Mouse (Mus musculus) liver, embryonic 11.5 days (tissue): ENCODE measurements around the gene Kpna6. TPM values are rescaled to one million over a fixed set of nuclear protein-coding genes. Genes with fewer than 3 reads are reported as not detected.

ENCODE experiments used
- ATAC-seq: fragments of 200-750 bp; cut with Nextera tagmentation; replicated peaks from 2 replicates; pipeline ENCODE4 v1.8.0; 2017; ENCODE audit warnings: moderate number of reproducible peaks, mild to moderate bottlenecking, moderate TSS enrichment, moderate library complexity; ENCODE audit not compliant: low FRiP score
- DNase-seq: peaks from one replicate; pipeline ENCODE4 v3.0.0-alpha.2; 2017; ENCODE audit warnings: low spot score
- H3K27ac ChIP-seq: fragments of 300-500 bp; sonication (generic); 2 replicates; pipeline ENCODE4 v1.5.1; 2014; ENCODE audit warnings: mild to moderate bottlenecking, low read depth, low read length, control low read depth
- H3K27me3 ChIP-seq: fragments of 300-500 bp; sonication (generic); replicated peaks from 2 replicates; pipeline ENCODE4 v1.6.1; 2014; ENCODE audit warnings: low read length, mixed read lengths; ENCODE audit not compliant: control insufficient read depth, insufficient read depth
- H3K36me3 ChIP-seq: fragments of 300-500 bp; sonication (generic); 2 replicates; pipeline ENCODE4 v1.6.1; 2014; ENCODE audit warnings: mild to moderate bottlenecking, low read length, moderate library complexity, mixed read lengths; ENCODE audit not compliant: control insufficient read depth, insufficient read depth
- H3K4me1 ChIP-seq: fragments of 300-500 bp; sonication (generic); replicated peaks from 2 replicates; pipeline ENCODE4 v1.6.1; 2014; ENCODE audit warnings: low read length, mixed read lengths; ENCODE audit not compliant: control insufficient read depth, insufficient read depth
- H3K4me2 ChIP-seq: fragments of 300-500 bp; sonication (generic); 2 replicates; pipeline ENCODE4 v1.6.1; 2014; ENCODE audit warnings: mild to moderate bottlenecking, control low read depth, moderate library complexity
- H3K4me3 ChIP-seq: fragments of 300-500 bp; sonication (generic); 2 replicates; pipeline ENCODE4 v1.5.1; 2014; ENCODE audit warnings: low read depth, low read length, control low read depth
- H3K9ac ChIP-seq: fragments of 300-500 bp; sonication (generic); 2 replicates; pipeline ENCODE4 v1.6.1; 2014; ENCODE audit warnings: low read depth, low read length, control low read depth
- H3K9me3 ChIP-seq: fragments of 300-500 bp; sonication (generic); 2 replicates; pipeline ENCODE4 v1.6.1; 2016; ENCODE audit warnings: low read length, inconsistent platforms, mixed read lengths; ENCODE audit not compliant: control insufficient read depth
- WGBS: fragments of 180-500 bp; shearing (Covaris S2); extraction: QIAGEN DNeasy Blood & Tissue Kit; methylation state at CpG from one replicate; pipeline ENCODE4 v1.1.7; 2014; 5-methylcytosine and 5-hydroxymethylcytosine counted together
- polyA plus RNA-seq: library from polyadenylated mRNA; unstranded; fragments of >200 nt; fragmentation: Nextera tagmentation; extraction: Ambion mirVana; gene quantifications from 2 replicates; pipeline ENCODE4 v1.2.1, GENCODE M21; 2014

Kpna6 gene
- polyA plus RNA-seq, 1 experiment from 2014 or later: 11.7 TPM

DNA sequence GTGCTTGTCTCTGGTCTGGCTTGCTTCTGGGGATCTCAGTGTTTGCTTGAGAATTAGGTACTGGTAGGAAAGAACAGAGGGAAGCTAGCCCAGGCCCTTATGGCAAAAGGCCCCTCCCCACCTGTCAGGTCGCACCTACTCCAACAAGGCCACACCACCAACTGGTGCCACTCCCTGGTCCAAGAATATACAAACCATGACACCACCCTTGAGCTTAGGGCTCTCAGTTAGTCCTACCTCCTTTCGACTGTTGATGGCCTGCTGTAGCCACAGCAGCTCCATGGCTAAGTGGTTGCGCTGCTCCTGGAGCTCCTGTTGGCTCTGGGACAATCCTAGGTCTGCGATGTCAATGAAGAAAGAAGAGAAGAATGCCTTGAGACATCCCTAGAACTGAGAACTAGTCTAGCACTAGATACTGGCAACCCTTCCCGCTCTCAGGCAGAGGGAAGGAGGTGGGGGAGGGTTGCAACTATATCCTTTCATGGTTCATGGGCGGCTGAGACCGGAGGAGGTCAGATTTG lies 55.4 kb downstream of the Kpna6 start:
- Histone ChIP-seq H3K4me3 (no peak overlapping the region), H3K9ac (no peak overlapping the region), H3K9me3 (no peaks in the 10 kb centered on the region), H3K27me3 (no peaks in the 10 kb centered on the region), H3K4me1 (peaks cover 3% of the 10 kb centered on the region), H3K27ac (no peak overlapping the region), H3K4me2 (peak overlapping the region; percentile 10; the same call in 1 of the 2 replicates), H3K36me3 (peaks cover 6% of the 10 kb centered on the region; the same call in 1 of the 2 replicates)
- 92% methylated on average over 7 of the region's 7 CpGs for WGBS
- ATAC-seq (no peak), DNase-seq (no peak)

DNA sequence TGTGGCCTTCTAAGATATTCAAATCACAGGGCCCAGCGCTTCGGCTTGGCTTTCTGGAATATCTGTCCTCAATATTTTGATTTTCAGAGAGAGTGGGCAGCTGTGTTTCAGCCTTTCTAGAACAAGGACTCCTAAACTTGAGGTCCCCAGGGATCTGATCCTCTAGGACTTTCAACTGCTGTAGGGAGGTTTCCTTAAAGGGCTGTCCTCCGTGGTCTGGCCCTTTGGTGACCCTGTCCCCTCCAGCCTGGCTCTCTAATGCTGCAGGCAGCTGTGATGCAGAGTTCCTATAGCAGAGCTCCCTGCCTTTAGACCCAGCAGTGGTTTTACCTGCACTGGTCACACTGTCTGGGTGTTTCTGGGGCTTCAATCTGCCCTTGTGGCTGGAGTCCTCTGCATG lies 55.9 kb downstream of the Kpna6 start:
- no peaks in the 10 kb centered on the region for H3K9me3 ChIP-seq
- no peak for ATAC-seq
- WGBS: 95% methylated on average over 3 of the region's 3 CpGs
- peaks cover 3% of the 10 kb centered on the region for H3K4me1 ChIP-seq
- H3K27ac ChIP-seq: no peak overlapping the region
- H3K4me2 ChIP-seq: no peak overlapping the region
- peaks cover 5% of the 10 kb centered on the region; the same call in 1 of the 2 replicates for H3K36me3 ChIP-seq
- no peak overlapping the region for H3K9ac ChIP-seq
- no peak for DNase-seq
- no peak overlapping the region for H3K4me3 ChIP-seq
- no peaks in the 10 kb centered on the region for H3K27me3 ChIP-seq

DNA sequence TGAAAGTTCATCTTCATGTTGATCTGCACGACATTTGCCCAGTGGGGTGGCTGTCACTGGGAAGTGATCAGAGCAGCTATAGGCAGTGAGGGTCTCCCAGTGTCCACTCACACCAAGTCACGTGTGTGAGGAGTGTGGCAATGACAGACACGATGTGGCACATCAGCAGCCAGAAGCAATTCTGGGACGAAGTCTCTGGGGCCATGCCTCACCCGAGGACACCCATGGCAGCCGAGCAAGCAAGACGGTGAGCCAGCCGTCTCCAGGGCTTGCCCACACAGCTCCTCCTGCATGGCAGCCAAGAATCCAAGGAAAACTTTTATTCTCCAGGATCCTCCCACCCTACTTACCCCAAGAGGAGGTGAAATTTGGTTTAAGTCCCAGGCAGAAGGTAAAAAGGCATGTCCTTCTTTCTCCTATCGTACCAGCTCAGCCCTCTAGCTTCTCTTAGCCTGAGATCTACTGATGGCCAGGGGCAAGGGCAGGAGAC lies 56.7 kb downstream of the Kpna6 start:
- ATAC-seq (no peak), DNase-seq (no peak)
- WGBS: 87% methylated on average over 9 of the region's 9 CpGs
- Histone ChIP-seq H3K27me3 (no peaks in the 10 kb centered on the region), H3K4me1 (peaks cover 3% of the 10 kb centered on the region), H3K27ac (no peak overlapping the region), H3K4me2 (no peak overlapping the region), H3K9ac (no peak overlapping the region), H3K9me3 (no peaks in the 10 kb centered on the region), H3K36me3 (peaks cover 5% of the 10 kb centered on the region; the same call in 1 of the 2 replicates), H3K4me3 (no peak overlapping the region)

DNA sequence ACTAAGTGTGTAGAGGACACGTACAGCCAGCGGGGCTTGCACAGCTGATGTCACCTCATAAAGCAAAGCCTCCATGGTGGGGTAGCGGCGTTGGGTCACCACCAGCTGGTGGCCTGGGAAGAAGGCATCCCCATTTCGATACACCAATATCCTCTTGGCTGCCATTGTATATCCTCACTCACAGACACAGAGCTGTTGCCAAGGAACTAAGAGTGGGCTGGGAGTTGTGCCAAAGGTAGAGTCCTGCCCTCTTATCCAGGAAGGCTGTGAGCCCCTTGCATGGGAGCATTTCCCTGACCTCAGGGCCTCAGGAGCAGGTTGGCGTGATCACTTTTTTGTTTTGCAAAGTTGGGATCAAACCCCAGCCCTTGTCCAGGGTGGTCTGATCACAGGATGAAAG lies 58.5 kb downstream of the Kpna6 start, which contains the start of gene Dcdc2b:
Gene Dcdc2b (minus strand): TSS at position 165 of the 400 bp plus-strand sequence.
- Histone ChIP-seq H3K4me1 (peaks cover 1% of the 10 kb centered on the region), H3K4me3 (no peak within 1 kb of the TSS), H3K36me3 (peaks cover 5% of the 10 kb centered on the region; the same call in 1 of the 2 replicates), H3K9me3 (no peaks in the 10 kb centered on the region), H3K27ac (no peak within 1 kb of the TSS), H3K4me2 (no peak within 1 kb of the TSS), H3K9ac (no peak within 1 kb of the TSS), H3K27me3 (no peaks in the 10 kb centered on the region)
- 85% methylated on average over 6 of the region's 6 CpGs for WGBS
- DNase-seq: no peak
- ATAC-seq: no peak

DNA sequence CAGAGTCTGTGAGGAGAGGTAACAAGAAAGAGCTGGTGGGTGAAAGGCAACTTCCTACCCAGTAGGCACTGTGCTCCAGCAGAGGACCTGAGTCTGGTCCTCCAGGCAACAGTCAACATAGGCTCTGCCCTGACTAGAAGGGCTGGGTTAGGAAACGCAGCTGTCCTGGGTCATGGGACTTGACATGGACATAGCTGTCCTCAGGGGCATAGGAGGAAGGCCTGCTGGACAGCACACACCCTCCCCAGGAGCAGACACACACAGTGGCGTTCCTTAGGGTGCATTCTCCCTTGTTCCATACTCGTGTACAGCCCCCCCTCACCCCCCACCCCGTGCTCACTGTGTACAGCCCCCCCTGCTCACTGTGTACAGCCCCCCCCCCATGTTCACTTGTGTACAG lies 62.1 kb downstream of the Kpna6 start:
- H3K4me2 ChIP-seq: no peak overlapping the region
- DNase-seq: no peak
- H3K4me1 ChIP-seq: peaks cover 5% of the 10 kb centered on the region
- no peak overlapping the region for H3K27ac ChIP-seq
- no peak for ATAC-seq
- peaks cover 15% of the 10 kb centered on the region for H3K36me3 ChIP-seq
- no peak overlapping the region for H3K9ac ChIP-seq
- H3K9me3 ChIP-seq: no peaks in the 10 kb centered on the region
- WGBS: 82% methylated on average over 4 of the region's 4 CpGs
- no peak overlapping the region for H3K4me3 ChIP-seq
- H3K27me3 ChIP-seq: no peaks in the 10 kb centered on the region

DNA sequence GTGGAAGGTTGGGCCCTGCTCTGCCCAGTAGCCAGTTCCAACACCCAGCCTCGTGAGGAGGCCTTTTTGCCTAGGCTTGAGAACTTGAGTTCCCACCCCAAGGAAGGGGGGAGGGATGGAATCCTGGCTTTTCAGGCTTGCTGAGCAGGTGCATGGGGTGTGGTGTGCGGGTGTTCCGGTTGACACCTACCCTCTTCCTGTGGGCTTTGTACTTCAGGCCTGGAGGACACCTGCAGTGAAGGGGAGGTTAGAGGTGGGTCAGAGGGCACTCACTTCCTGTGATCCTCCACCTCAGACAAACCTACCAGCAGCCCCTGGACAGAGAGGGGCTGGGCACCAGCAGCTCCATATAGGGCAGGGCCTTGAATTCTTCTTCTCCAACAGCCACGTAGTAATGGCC lies 62.5 kb downstream of the Kpna6 start:
- Histone ChIP-seq H3K27me3 (no peaks in the 10 kb centered on the region), H3K4me1 (peaks cover 5% of the 10 kb centered on the region), H3K36me3 (peaks cover 18% of the 10 kb centered on the region), H3K4me2 (no peak overlapping the region), H3K9ac (no peak overlapping the region), H3K4me3 (no peak overlapping the region), H3K9me3 (no peaks in the 10 kb centered on the region), H3K27ac (no peak overlapping the region)
- no peak for ATAC-seq
- no peak for DNase-seq
- WGBS: 80% methylated on average over 4 of the region's 4 CpGs

DNA sequence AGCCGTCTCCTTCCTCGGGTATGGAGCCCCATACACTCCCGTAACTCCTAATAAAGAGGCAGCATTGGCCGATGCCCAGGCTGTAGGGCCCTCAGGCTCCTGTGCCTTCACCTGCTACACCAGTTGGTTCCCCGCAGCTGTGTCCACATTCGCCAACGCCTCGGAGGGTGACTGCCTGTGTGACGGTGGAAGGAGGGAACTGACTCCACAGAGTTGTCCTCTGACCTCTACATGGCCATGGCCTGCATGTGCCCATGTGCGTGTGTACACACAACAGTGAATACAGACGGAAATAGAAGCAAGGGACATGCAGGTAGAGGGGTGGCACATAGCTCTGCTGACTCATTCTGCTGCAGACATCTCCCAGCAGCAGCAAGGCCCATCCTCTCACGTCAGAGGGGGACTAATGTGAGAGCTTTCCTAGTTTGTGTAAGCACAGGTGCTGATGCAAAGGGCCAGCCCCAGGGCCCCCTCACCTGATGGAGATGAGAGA lies 63.4 kb downstream of the Kpna6 start:
- DNase-seq (no peak), ATAC-seq (0 out of 2 replicates have a peak, but pooled peaks have one; percentile 4)
- Histone ChIP-seq H3K4me1 (peaks cover 5% of the 10 kb centered on the region), H3K27ac (peak overlapping the region; percentile 43; the same call in 1 of the 2 replicates), H3K36me3 (peaks cover 24% of the 10 kb centered on the region), H3K27me3 (no peaks in the 10 kb centered on the region), H3K9ac (no peak overlapping the region), H3K9me3 (no peaks in the 10 kb centered on the region), H3K4me3 (no peak overlapping the region), H3K4me2 (no peak overlapping the region)
- WGBS: 79% methylated on average over 12 of the region's 12 CpGs

DNA sequence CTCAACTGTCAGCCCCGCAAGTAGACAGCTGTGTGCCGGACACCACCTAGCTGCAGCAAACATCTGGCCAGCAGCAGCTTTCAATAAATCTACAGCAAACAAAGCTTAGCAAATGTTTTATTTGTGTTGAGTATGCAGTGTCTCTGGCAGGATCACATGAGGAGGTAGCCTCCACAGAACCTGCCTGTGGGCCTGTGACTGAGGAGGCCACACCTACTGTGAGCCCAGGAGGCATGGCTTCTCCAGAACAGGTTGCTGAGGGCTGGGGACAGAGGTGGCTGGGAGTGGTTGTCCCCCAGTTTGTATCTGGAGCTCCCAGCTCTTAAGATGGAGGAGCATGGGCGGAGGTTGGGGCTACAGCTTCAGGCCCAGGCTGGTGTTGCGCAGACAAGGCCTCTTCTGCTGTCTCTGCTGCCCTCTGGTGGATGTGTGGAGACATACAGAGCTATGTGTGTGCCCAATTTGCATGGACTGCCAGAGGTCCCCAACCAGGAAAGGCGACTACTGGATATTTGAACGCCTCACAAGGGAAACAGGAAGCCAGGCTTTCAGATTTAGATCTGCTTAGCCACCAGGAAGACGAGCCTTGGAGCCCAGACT lies 64.0 kb downstream of the Kpna6 start:
- Histone ChIP-seq H3K4me2 (no peak overlapping the region), H3K27ac (peak overlapping the region; percentile 43; the same call in 1 of the 2 replicates), H3K36me3 (peaks cover 30% of the 10 kb centered on the region), H3K4me3 (no peak overlapping the region), H3K9ac (no peak overlapping the region), H3K9me3 (no peaks in the 10 kb centered on the region), H3K27me3 (no peaks in the 10 kb centered on the region), H3K4me1 (peaks cover 5% of the 10 kb centered on the region)
- ATAC-seq: peak; percentile 82
- peak; percentile 70 for DNase-seq
- 34% methylated on average over 7 of the region's 7 CpGs for WGBS
